Mouse (Mus musculus) spleen, postnatal 14 days (tissue): ENCODE results near the gene Sirt4.
"Not testable (repeated sequence)": the region's sequence is repeated elsewhere in the genome, so short reads cannot be mapped to it uniquely, and the experiment has no call there.

ENCODE experiments used
- DNase-seq, 2 experiments: peaks; one replicate each; pipeline ENCODE4 v3.0.0; 2021 to 2022; ENCODE audit warnings: low spot score in 2 of 2

Sirt4 gene

GRCm38 (mm10) chr5:115514896-115515587 is 30.5 kb upstream of the Sirt4 start:
- no peak for DNase-seq

GRCm38 (mm10) chr5:115514346-115514745 is 29.8 kb upstream of the Sirt4 start:
- no peak for DNase-seq

GRCm38 (mm10) chr5:115513721-115514120 is 29.2 kb upstream of the Sirt4 start:
- DNase-seq: no peak

GRCm38 (mm10) chr5:115513246-115513645 is 28.7 kb upstream of the Sirt4 start:
- no peak for DNase-seq

GRCm38 (mm10) chr5:115512375-115512774 is 27.9 kb upstream of the Sirt4 start:
- DNase-seq: no peak

- no peak for DNase-seq
Measured at GRCm38 (mm10) chr5:115509790-115510689, 25.5 kb upstream of the Sirt4 start.

- no peak for DNase-seq
Measured at GRCm38 (mm10) chr5:115509321-115509761, 24.8 kb upstream of the Sirt4 start.

- no peak for DNase-seq
Measured at GRCm38 (mm10) chr5:115508859-115509147, 24.3 kb upstream of the Sirt4 start.

- DNase-seq: no peak
Measured at GRCm38 (mm10) chr5:115507981-115508858, 23.7 kb upstream of the Sirt4 start.

- DNase-seq: no peak
Measured at GRCm38 (mm10) chr5:115507267-115507980, 22.9 kb upstream of the Sirt4 start.

- DNase-seq: peak; percentile 88 to 95
Measured at GRCm38 (mm10) chr5:115506454-115507201, 22.1 kb upstream of the Sirt4 start, which contains the start of gene Pxn. Gene Pxn, plus strand, starts transcription at chr5:115506676.

GRCm38 (mm10) chr5:115505617-115506016 is 21.1 kb upstream of the Sirt4 start:
- not testable (repeated sequence) for DNase-seq

- no peak for DNase-seq
Measured at GRCm38 (mm10) chr5:115503035-115503434, 18.5 kb upstream of the Sirt4 start.

GRCm38 (mm10) chr5:115500383-115500935 is 15.9 kb upstream of the Sirt4 start:
- no peak for DNase-seq

- no peak for DNase-seq
Measured at GRCm38 (mm10) chr5:115498307-115499240, 14.0 kb upstream of the Sirt4 start.

GRCm38 (mm10) chr5:115497033-115497432 is 12.5 kb upstream of the Sirt4 start:
- no peak for DNase-seq

- DNase-seq: not testable (repeated sequence)
Measured at GRCm38 (mm10) chr5:115495618-115496017, 11.1 kb upstream of the Sirt4 start.

- DNase-seq: no peak
Measured at GRCm38 (mm10) chr5:115493441-115493840, 8.9 kb upstream of the Sirt4 start.

- no peak for DNase-seq
Measured at GRCm38 (mm10) chr5:115492711-115493335, 8.3 kb upstream of the Sirt4 start.
